ENCODE assay signal across 12 mouse cellular contexts in genomic region chr12:99721318-99721717, GRCm38 (mm10).
DNase-seq lines count a peak whose midpoint lies in the region; ATAC-seq lines count a peak whose summit lies in the region.
"Had no signal": no experiment of that assay in that cellular context is flagged by ENCODE, and none has a peak within 500 bp of the region (broad histone marks: within the 10 kb centered on the region; RNA-seq: fewer than 3 reads in every experiment).

No protein-coding gene starts in this region.

- H3K4me3 ChIP-seq in heart, embryonic 10.5 days: no peak overlapping the region
- no peak overlapping the region for H3K4me3 ChIP-seq in heart, embryonic 12.5 days
- no peak overlapping the region for H3K4me3 ChIP-seq in heart, embryonic 14.5 days (ENCODE audit: control insufficient read depth in 1 of 2, insufficient read depth in 1 of 2, low read depth in 1 of 2, low read length in 2 of 2)
- H3K4me3 ChIP-seq in midbrain, embryonic 10.5 days: no peak overlapping the region
- H3K4me3 ChIP-seq: heart, embryonic 15.5 days; kidney, embryonic 15.5 days; myocyte had no signal

- H3K4me2 ChIP-seq in heart, embryonic 12.5 days: no peak overlapping the region; the same call in 1 of the 2 replicates
- H3K4me2 ChIP-seq in heart, embryonic 14.5 days (ENCODE audit: low read length): 0 out of 2 replicates have a peak overlapping the region, but pooled peaks have one; percentile 6
- H3K4me2 ChIP-seq: heart, embryonic 15.5 days; kidney, embryonic 15.5 days had no signal

- WGBS in heart, embryonic 10.5 days: 79% methylated on average over 10 of the region's 10 CpGs
- 75% methylated on average over 10 of the region's 10 CpGs for WGBS in heart, embryonic 12.5 days
- 65% methylated on average over 10 of the region's 10 CpGs for WGBS in heart, embryonic 14.5 days
- WGBS in midbrain, embryonic 10.5 days: 93% methylated on average over 10 of the region's 10 CpGs

- DNase-seq in heart, embryonic 10.5 days (ENCODE audit: low spot score): peak; percentile 19
- DNase-seq in lung, postnatal 10 days: peak; percentile 30
- DNase-seq in adrenal gland, adult 8-10 months: no peak
- no peak for DNase-seq in midbrain, embryonic 10.5 days (ENCODE audit: low spot score)
- DNase-seq: cerebellum, adult 11-12 months; thymus, postnatal 4 days had no signal

- no peak for ATAC-seq in heart, embryonic 12.5 days (ENCODE audit: insufficient number of reproducible peaks, low FRiP score)
- ATAC-seq in CD4-positive, CD25-positive, alpha-beta regulatory T cell, adult 4 months: peak; percentile 10
- no peak for ATAC-seq in heart, embryonic 14.5 days (ENCODE audit: insufficient number of reproducible peaks, insufficient read depth, low FRiP score, low read depth)

- H3K27me3 ChIP-seq in heart, embryonic 10.5 days (ENCODE audit: insufficient read depth, poor library complexity, severe bottlenecking): no peaks in the 10 kb centered on the region
- H3K27me3 ChIP-seq in heart, embryonic 12.5 days (replicated peaks): no peaks in the 10 kb centered on the region
- no peaks in the 10 kb centered on the region for H3K27me3 ChIP-seq in heart, embryonic 14.5 days (ENCODE audit: control insufficient read depth, insufficient read depth, low read length)
- H3K27me3 ChIP-seq in midbrain, embryonic 10.5 days (ENCODE audit: low read depth, poor library complexity, severe bottlenecking): no peaks in the 10 kb centered on the region
- H3K27me3 ChIP-seq: heart, embryonic 15.5 days; kidney, embryonic 15.5 days had no signal

- H3K9me3 ChIP-seq in heart, embryonic 10.5 days: no peaks in the 10 kb centered on the region
- no peaks in the 10 kb centered on the region for H3K9me3 ChIP-seq in heart, embryonic 12.5 days (replicated peaks)
- no peaks in the 10 kb centered on the region for H3K9me3 ChIP-seq in heart, embryonic 14.5 days (ENCODE audit: control insufficient read depth, low read length)
- H3K9me3 ChIP-seq in midbrain, embryonic 10.5 days (replicated peaks): no peaks in the 10 kb centered on the region
- H3K9me3 ChIP-seq: heart, embryonic 15.5 days; kidney, embryonic 15.5 days had no signal

- no peak overlapping the region for H3K9ac ChIP-seq in heart, embryonic 12.5 days
- H3K9ac ChIP-seq in heart, embryonic 14.5 days (ENCODE audit: low read length): no peak overlapping the region
- H3K9ac ChIP-seq: heart, embryonic 15.5 days; kidney, embryonic 15.5 days had no signal

- H3K27ac ChIP-seq in heart, embryonic 10.5 days: no peak overlapping the region
- H3K27ac ChIP-seq in heart, embryonic 12.5 days (ENCODE audit: poor library complexity, severe bottlenecking): no peak overlapping the region
- no peak overlapping the region for H3K27ac ChIP-seq in heart, embryonic 14.5 days (replicated peaks in 1 of 2; ENCODE audit: control insufficient read depth in 1 of 2, insufficient read depth in 1 of 2, low read depth in 2 of 2, low read length in 2 of 2)
- H3K27ac ChIP-seq in midbrain, embryonic 10.5 days (replicated peaks): no peak overlapping the region
- H3K27ac ChIP-seq: heart, embryonic 15.5 days; kidney, embryonic 15.5 days had no signal

- H3K36me3 ChIP-seq in heart, embryonic 10.5 days: no peaks in the 10 kb centered on the region
- no peaks in the 10 kb centered on the region for H3K36me3 ChIP-seq in heart, embryonic 12.5 days
- no peaks in the 10 kb centered on the region for H3K36me3 ChIP-seq in heart, embryonic 14.5 days (ENCODE audit: control insufficient read depth, insufficient read depth, low read length)
- no peaks in the 10 kb centered on the region for H3K36me3 ChIP-seq in midbrain, embryonic 10.5 days
- H3K36me3 ChIP-seq: heart, embryonic 15.5 days; kidney, embryonic 15.5 days had no signal

- H3K4me1 ChIP-seq in heart, embryonic 10.5 days: peaks cover 7% of the 10 kb centered on the region
- peaks cover 18% of the 10 kb centered on the region for H3K4me1 ChIP-seq in heart, embryonic 12.5 days (replicated peaks)
- H3K4me1 ChIP-seq in heart, embryonic 14.5 days (ENCODE audit: control insufficient read depth in 2 of 2, insufficient read depth in 2 of 2, low read length in 2 of 2): peaks cover 10 to 15% of the 10 kb centered on the region in 2 experiments
- no peaks in the 10 kb centered on the region for H3K4me1 ChIP-seq in midbrain, embryonic 10.5 days

Comparison
In these comparisons a context has a peak if more than half of its experiments do, and no peak if none do; other contexts are left out.
1. DNase-seq: peak in heart, embryonic 10.5 days (single experiment) and lung, postnatal 10 days (single experiment); none in adrenal gland, adult 8-10 months (single experiment) and midbrain, embryonic 10.5 days (single experiment).